Mouse (Mus musculus) liver, embryonic 15.5 days (tissue): ENCODE data around the gene Nusap1. TPM values are rescaled to one million over a fixed set of nuclear protein-coding genes. Genes with fewer than 3 reads are reported as not detected.
"Not testable (repeated sequence)": the region's sequence is repeated elsewhere in the genome, so short reads cannot be mapped to it uniquely, and the experiment has no call there.

Experiments
- ATAC-seq: fragments of 200-750 bp; cut with Nextera tagmentation; 2 replicates; pipeline ENCODE4 v1.8.0; 2017; ENCODE audit warnings: moderate number of reproducible peaks, mild to moderate bottlenecking, moderate library complexity; ENCODE audit not compliant: insufficient read depth
- H3K27ac ChIP-seq: fragments of 300-500 bp; sonication (generic); replicated peaks from 2 replicates; pipeline ENCODE4 v1.5.1; 2015; ENCODE audit warnings: mild to moderate bottlenecking, inconsistent platforms
- H3K27me3 ChIP-seq: fragments of 300-500 bp; sonication (generic); 2 replicates; pipeline ENCODE4 v1.6.1; 2015; ENCODE audit warnings: mild to moderate bottlenecking, inconsistent platforms
- H3K36me3 ChIP-seq: fragments of 300-500 bp; sonication (generic); replicated peaks from 2 replicates; pipeline ENCODE4 v1.6.1; 2015; ENCODE audit warnings: moderate library complexity, mild to moderate bottlenecking, inconsistent platforms
- H3K4me1 ChIP-seq: fragments of 300-500 bp; sonication (generic); replicated peaks from 2 replicates; pipeline ENCODE4 v1.6.1; 2015; ENCODE audit warnings: inconsistent platforms
- H3K4me2 ChIP-seq: fragments of 300-500 bp; sonication (generic); 2 replicates; pipeline ENCODE4 v1.6.1; 2015; ENCODE audit warnings: moderate library complexity, mild to moderate bottlenecking, inconsistent platforms
- H3K4me3 ChIP-seq: fragments of 300-500 bp; sonication (generic); replicated peaks from 2 replicates; pipeline ENCODE4 v1.5.1; 2015; ENCODE audit warnings: mild to moderate bottlenecking, inconsistent platforms
- H3K9ac ChIP-seq: fragments of 300-500 bp; sonication (generic); 2 replicates; pipeline ENCODE4 v1.6.1; 2015; ENCODE audit warnings: moderate library complexity, mild to moderate bottlenecking, inconsistent platforms
- H3K9me3 ChIP-seq: fragments of 300-500 bp; sonication (generic); replicated peaks from 2 replicates; pipeline ENCODE4 v1.6.1; 2016; ENCODE audit warnings: inconsistent platforms
- WGBS: fragments of 180-500 bp; shearing (Covaris S2); methylation state at CpG from one replicate; pipeline ENCODE4 v1.1.7; 2015; ENCODE audit warnings: mixed read lengths; ENCODE audit not compliant: insufficient replicate concordance; 5-methylcytosine and 5-hydroxymethylcytosine counted together
- polyA plus RNA-seq: library from polyadenylated mRNA; unstranded; fragments of >200 nt; fragmentation: Nextera tagmentation; extraction: Ambion mirVana; gene quantifications from 2 replicates; pipeline ENCODE4 v1.2.1, GENCODE M21; 2015

The Nusap1 gene
- polyA plus RNA-seq, 1 experiment from 2014 or later, result 94.0 TPM

DNA sequence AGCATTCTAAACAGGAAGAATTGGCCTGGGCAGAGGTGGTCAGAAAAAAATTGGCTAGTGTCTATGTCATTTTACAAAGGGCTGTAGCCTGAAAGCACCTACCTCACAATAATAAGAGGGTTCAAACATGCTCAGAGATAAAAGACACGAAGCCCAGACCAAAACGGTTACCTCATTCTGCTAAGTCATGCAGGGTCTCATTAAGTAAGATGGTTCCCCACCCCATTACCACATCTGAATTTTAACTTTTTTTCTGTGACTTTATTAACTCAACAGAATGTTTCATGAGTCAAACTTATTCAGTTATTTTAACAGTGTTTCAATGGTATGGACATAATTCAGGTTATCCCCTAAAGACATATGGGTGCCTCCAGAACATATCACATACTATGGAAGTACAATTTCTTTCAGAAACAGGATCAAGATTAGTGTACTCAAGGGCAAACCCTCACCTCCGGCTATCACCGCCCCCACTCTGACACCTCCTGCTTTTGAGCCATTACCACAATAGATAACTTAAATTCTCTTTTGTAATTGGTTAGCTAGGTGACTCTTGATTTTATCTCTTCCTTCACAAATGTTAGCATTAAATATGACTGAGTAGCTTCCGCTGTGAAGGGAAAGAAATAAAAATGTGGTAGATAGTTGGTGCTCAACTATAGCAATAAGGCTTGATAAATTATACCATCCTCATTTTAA is 23.3 kb downstream of the Nusap1 start:
- no peak overlapping the region for H3K4me3 ChIP-seq
- H3K27ac ChIP-seq, result no peak overlapping the region
- WGBS, result 82% methylated on average over 5 of the region's 5 CpGs
- no peak overlapping the region for H3K4me2 ChIP-seq
- no peaks in the 10 kb centered on the region for H3K27me3 ChIP-seq
- ATAC-seq, result no peak
- H3K9ac ChIP-seq, result no peak overlapping the region
- no peaks in the 10 kb centered on the region for H3K4me1 ChIP-seq
- H3K36me3 ChIP-seq, result peaks cover 100% of the 10 kb centered on the region
- H3K9me3 ChIP-seq, result no peaks in the 10 kb centered on the region

DNA sequence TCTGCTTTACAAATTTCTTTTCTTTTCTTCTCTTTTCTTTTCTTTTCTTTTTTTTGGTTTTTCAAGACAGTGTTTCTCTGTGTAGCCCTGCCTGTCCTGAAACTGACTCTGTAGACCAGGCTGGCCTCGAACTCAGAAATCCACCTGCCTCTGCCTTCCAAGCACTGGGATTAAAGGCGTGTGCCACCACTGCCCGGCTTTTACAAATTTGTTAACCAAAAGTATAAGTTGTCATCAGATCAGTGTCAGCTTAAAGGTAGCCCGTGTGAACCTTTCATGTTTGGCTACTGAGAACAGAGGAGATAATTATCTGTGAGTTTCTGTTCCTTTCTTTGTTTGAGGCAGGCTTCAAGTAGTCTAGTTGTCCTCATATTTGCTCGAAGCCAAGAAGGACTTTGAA is 26.2 kb downstream of the Nusap1 start:
- 83% methylated on average over 5 of the region's 5 CpGs for WGBS

DNA sequence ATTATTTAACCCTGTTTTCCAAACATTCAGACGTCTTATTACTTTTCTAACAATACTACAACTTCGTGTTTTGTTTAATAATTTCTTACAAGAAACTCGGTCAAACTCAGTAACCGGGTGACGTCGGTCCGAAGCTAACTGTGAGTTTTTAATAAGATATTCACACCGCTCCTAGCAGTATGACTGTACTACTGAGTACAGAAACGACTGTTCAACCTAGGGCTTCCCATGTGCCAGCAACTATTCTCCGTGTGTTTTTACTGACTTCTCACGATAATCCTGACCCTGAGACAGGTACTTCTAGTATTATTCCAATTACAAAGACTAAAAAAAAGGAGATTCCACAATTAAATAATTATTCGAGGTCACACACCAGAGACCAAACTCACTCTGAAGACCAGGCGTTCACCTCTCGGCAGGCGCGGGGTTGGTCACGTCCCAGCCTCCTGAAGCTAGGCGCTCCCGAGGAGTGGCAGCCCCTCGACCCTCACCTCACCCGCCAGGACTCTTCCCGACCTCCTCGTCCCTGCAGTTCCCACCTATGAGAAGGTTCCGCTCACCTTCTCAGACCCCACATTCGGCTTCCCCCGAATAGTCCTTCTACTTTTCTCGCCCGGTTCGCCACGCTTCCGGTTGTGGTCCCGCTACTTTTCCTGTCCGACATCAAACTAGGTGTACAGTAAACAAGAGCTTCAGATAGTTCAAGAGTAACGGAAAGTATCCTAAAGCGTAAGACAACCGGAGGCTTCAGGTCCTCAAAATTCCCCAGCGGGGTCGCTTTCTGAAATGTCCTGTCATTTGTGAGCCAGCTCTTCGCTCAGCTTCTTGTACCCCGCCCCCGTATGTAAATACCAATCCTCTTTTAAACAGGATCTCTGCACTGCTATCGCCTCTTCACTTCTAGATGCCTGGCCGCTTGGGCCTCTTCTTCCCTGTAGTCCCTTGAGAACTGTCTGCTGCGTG is 44.4 kb downstream of the Nusap1 start, which contains the start of gene Ndufaf1:
TSS of gene Ndufaf1 (minus strand) at position 608 of the 963 bp plus-strand sequence.
- Histone ChIP-seq H3K9me3 (no peaks in the 10 kb centered on the region), H3K4me1 (peaks cover 17% of the 10 kb centered on the region), H3K36me3 (peaks cover 24% of the 10 kb centered on the region), H3K9ac (peak within 1 kb of the TSS; percentile 91), H3K4me3 (peak within 1 kb of the TSS; percentile 89), H3K27ac (peak within 1 kb of the TSS; percentile 76), H3K27me3 (no peaks in the 10 kb centered on the region), H3K4me2 (peak within 1 kb of the TSS; percentile 74)
- WGBS, result under 1% methylated on average over 44 of the region's 44 CpGs
- ATAC-seq, result peak; percentile 85

More for the DNA sequence above, 26.2 kb downstream of the Nusap1 start:
- Histone ChIP-seq H3K9me3 (no peaks in the 10 kb centered on the region), H3K36me3 (peaks cover 100% of the 10 kb centered on the region), H3K4me3 (no peak overlapping the region), H3K4me1 (no peaks in the 10 kb centered on the region), H3K4me2 (no peak overlapping the region), H3K27me3 (no peaks in the 10 kb centered on the region), H3K9ac (no peak overlapping the region), H3K27ac (no peak overlapping the region)
- no peak for ATAC-seq

DNA sequence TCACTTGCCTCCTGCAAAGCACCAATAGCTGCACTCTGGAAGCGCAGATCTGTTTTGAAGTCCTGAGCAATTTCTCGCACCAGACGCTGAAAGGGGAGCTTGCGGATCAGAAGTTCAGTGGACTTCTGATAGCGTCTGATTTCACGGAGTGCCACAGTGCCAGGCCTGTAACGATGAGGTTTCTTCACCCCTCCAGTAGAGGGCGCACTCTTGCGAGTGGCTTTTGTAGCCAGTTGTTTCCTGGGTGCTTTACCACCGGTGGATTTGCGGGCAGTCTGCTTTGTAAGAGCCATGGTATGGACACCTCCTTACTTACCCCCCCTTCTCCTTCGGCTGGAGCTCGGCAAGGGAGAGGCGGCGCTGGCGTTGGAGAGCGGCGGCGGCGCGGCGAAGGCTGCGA is 47.6 kb downstream of the Nusap1 start:
- ATAC-seq, H3K27ac ChIP-seq, H3K27me3 ChIP-seq, H3K9ac ChIP-seq, H3K9me3 ChIP-seq, H3K36me3 ChIP-seq, H3K4me3 ChIP-seq, H3K4me2 ChIP-seq: not testable (repeated sequence)
- 66% methylated on average over 20 of the region's 23 CpGs for WGBS
- H3K4me1 ChIP-seq, result peaks cover 28% of the 10 kb centered on the region

DNA sequence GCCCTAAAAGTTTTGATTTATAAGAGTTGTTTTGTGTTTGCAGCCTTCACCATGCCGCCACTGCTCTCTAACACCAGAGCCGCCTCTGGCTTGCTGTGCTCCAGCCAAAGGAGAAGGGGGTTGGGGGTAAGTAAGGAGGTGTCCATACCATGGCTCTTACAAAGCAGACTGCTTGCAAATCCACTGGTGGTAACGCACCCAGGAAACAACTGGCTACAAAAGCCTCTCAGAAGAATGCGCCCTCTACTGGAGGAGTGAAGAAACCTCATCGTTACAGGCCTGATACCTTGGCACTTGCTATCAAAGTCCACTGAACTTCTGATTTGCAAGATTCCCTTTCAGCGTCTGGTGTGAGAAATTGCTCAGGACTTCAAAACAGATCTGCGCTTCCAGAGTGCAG is 50.9 kb downstream of the Nusap1 start:
- no peak for ATAC-seq
- Histone ChIP-seq H3K4me2 (no peak overlapping the region), H3K27ac (no peak overlapping the region), H3K4me3 (no peak overlapping the region), H3K9me3 (no peaks in the 10 kb centered on the region), H3K36me3 (no peaks in the 10 kb centered on the region), H3K27me3 (peaks cover 8% of the 10 kb centered on the region), H3K9ac (no peak overlapping the region), H3K4me1 (peaks cover 15% of the 10 kb centered on the region)
- WGBS, result 24% methylated on average over 7 of the region's 7 CpGs

DNA sequence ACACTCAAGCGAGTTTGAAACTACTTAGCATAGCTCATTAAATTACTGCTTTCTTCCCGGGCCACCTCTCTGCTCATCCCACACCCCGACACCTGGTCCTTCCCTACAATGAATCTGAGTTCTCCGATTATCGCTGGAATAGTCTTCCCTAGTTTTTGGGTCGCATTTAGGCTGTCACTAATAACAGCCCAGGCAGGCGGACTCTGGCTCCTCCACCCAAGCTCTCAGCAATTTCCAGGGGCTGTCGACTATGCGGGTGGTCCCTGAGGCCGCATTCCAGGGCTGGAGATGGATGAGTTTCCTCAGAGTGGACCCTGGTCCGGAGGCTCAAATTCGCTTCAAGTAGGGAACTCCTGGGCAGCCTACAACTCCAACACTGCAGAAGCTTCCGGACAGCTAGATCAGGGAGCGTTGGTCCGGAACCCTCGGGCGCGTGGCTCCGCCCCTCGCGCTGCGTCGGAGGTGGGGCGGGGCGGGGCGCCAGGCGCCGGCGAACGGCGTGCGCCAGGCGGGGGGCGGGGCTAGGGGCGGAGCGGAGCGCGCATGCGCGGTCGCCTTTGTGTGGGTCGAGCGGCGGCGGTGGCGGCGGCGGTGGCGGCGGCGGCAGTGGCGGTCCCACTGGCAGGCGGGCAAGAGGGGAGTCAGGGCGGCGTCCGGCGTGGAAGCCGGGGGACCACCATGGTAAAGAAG is 56.6 kb downstream of the Nusap1 start, which contains the start of gene Rtf1:
TSS of gene Rtf1 (plus strand) at position 544 of the 690 bp plus-strand sequence.
- ATAC-seq, result peak; percentile 93
- Histone ChIP-seq H3K4me1 (peaks cover 26% of the 10 kb centered on the region), H3K4me2 (peak within 1 kb of the TSS; percentile 85), H3K27me3 (peaks cover 8% of the 10 kb centered on the region), H3K9ac (peak within 1 kb of the TSS; percentile 95), H3K27ac (peak within 1 kb of the TSS; percentile 89), H3K9me3 (no peaks in the 10 kb centered on the region), H3K4me3 (peak within 1 kb of the TSS; percentile 95), H3K36me3 (0 out of 2 replicates have a peak, but pooled peaks cover under 1% of the 10 kb centered on the region)
- WGBS, result under 1% methylated on average over 56 of the region's 58 CpGs

DNA sequence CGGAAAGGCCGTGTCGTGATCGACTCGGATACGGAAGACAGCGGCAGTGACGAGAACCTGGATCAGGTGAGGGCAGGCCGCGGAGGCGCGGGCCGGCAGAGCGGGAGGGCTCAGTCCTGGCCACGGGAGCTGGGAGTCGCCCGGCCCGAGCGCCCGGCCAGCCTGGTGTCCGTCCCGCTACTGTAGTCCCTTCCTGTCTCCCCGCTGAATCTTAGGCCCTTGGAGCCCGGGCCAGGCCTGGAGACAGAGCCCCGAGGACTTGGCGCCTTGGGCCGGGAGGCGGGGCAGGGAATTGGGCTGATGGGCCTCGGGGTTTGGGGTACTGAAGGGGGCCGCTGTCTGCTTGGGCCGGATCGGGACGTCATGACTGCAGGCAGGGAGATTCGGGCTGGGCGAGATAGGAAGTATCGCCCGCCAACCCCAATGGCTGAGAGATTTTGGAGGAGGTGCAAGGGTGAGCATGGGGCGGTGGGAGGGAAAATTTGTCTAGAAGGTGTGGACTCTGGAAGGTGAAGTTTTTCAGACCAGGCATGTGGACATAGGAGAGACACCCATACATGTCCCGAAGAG is 57.2 kb downstream of the Nusap1 start:
- H3K4me1 ChIP-seq, result peaks cover 29% of the 10 kb centered on the region

DNA sequence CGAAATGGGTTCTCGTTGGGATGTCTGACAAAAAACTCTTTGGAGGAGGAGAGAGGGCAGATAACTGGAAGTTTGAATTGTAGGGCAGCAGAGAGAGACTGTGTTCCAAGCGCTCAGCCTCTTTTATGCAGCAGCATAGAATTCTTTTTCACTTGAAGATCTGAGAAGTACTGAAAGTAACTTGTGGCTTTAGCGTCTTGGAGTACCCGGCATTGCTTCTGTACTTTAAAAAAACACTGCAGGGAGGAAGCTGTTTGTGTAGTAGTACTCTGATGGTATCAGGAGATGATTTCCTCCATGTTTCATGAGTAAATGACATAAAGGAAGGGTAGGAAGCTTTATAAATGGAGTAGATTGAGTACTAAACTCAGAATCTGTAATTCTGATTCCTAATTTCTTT is 57.7 kb downstream of the Nusap1 start:
- WGBS, result 2% methylated on average over 5 of the region's 5 CpGs
- Histone ChIP-seq H3K4me3 (peak overlapping the region; percentile 95), H3K4me2 (peak overlapping the region; percentile 85), H3K36me3 (peaks cover 8% of the 10 kb centered on the region; the same call in 1 of the 2 replicates), H3K27me3 (peaks cover 6% of the 10 kb centered on the region), H3K4me1 (peaks cover 29% of the 10 kb centered on the region), H3K9ac (peak overlapping the region; percentile 95), H3K9me3 (no peaks in the 10 kb centered on the region), H3K27ac (peak overlapping the region; percentile 88)
- ATAC-seq, result no peak

More for the DNA sequence above, 57.2 kb downstream of the Nusap1 start:
- Histone ChIP-seq H3K4me2 (peak overlapping the region; percentile 85), H3K4me3 (peak overlapping the region; percentile 95), H3K9ac (peak overlapping the region; percentile 95), H3K27me3 (peaks cover 8% of the 10 kb centered on the region), H3K36me3 (0 out of 2 replicates have a peak, but pooled peaks cover 3% of the 10 kb centered on the region), H3K9me3 (no peaks in the 10 kb centered on the region), H3K27ac (peak overlapping the region; percentile 88)
- WGBS, result 0% methylated on average over 36 of the region's 39 CpGs
- peak; percentile 82 for ATAC-seq

DNA sequence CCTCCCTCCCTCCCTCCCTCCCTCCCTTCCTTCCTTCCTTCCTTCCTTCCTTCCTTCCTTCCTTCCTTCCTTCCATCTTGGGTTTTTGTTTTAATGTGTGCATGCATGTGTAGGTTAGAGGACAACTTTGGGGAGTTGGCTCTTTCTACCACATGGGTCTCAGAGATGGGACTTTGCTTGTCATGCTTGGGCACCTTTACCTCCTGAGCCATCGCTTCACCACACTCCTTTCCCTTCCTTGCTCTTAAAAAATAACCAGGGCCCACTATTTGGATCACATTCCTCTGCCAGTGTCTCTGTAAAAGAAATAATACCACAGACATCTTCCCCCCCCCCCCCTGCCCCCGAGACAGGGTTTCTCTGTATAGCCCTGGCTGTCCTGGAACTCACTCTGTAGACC is 65.6 kb downstream of the Nusap1 start:
- no peak overlapping the region for H3K4me3 ChIP-seq
- H3K4me2 ChIP-seq, result no peak overlapping the region
- no peak for ATAC-seq
- H3K9ac ChIP-seq, result no peak overlapping the region
- H3K27me3 ChIP-seq, result no peaks in the 10 kb centered on the region
- WGBS, result 74% methylated on average over 2 of the region's 2 CpGs
- H3K36me3 ChIP-seq, result peaks cover 20% of the 10 kb centered on the region
- no peaks in the 10 kb centered on the region for H3K9me3 ChIP-seq
- H3K27ac ChIP-seq, result no peak overlapping the region
- H3K4me1 ChIP-seq, result 0 out of 2 replicates have a peak, but pooled peaks cover 3% of the 10 kb centered on the region

DNA sequence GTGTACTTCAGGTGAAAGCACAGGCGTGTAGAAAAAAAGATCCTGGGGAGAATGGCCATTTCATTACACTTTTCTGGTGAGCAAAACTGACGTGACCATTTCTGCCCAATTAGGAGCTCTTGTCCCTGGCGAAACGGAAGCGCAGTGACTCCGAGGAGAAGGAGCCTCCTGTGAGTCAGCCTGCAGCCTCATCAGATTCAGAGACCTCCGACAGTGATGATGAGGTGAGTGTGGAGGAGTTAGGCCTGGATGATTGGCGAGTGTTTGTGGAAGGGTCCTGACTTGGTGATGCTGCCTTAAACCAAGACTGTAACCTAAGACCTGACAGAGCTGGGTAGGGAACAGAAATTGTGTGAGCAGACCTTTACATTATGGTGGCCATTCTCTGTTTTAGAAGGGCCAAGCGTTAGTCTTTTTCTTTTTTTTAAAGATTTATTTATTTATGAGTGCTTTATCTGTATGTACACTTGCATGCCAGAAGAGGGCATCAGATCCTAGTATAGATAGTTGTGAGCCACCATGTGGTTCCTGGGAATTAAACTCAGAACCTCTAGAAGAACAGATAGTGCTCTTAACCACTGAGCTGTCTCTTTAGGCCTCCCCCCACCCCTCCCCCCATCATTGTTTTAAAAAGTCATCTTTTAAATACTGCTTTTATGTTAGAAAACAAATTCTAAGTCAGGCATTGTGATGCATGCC is 74.1 kb downstream of the Nusap1 start:
- ATAC-seq, result no peak
- Histone ChIP-seq H3K9me3 (no peaks in the 10 kb centered on the region), H3K4me2 (no peak overlapping the region), H3K36me3 (peaks cover 20% of the 10 kb centered on the region), H3K27ac (no peak overlapping the region), H3K4me1 (no peaks in the 10 kb centered on the region), H3K27me3 (no peaks in the 10 kb centered on the region), H3K9ac (no peak overlapping the region), H3K4me3 (no peak overlapping the region)
- 77% methylated on average over 9 of the region's 9 CpGs for WGBS
